Mouse (Mus musculus): ENCODE data around the gene Vps8.

GRCm38 (mm10) chr16:21389316-21389715 lies 33.6 kb upstream of the Vps8 start:
- TF ChIP-seq CTCF (IDR thresholded peaks at IDR 0.05; ENCODE audit: low read depth) (no peak), EP300 (optimal IDR thresholded peaks at IDR 0.05) (no peak)

Data from stomach, postnatal 0 days (tissue).